Mouse (Mus musculus) heart, postnatal 0 days (tissue): ENCODE data around the gene Rnf26. TPM values are rescaled to one million over a fixed set of nuclear protein-coding genes. Genes with fewer than 3 reads are reported as not detected.
A peak's percentile ranks its signal among the peaks of the same experiment; 100 is the strongest.

ENCODE experiments used
- ATAC-seq: fragments of 200-750 bp; cut with Nextera tagmentation; 2 replicates; pipeline ENCODE4 v1.8.0; 2017; ENCODE audit warnings: low read depth, moderate number of reproducible peaks, moderate library complexity; ENCODE audit not compliant: insufficient read depth
- DNase-seq: peaks from one replicate; pipeline ENCODE4 v3.0.0-alpha.2; 2016; ENCODE audit warnings: low spot score
- H3K27ac ChIP-seq: fragments of 300-500 bp; sonication (generic); 2 replicates; pipeline ENCODE4 v1.5.1; 2014; ENCODE audit warnings: low read depth, mild to moderate bottlenecking
- H3K27me3 ChIP-seq: fragments of 300-500 bp; sonication (generic); 2 replicates; pipeline ENCODE4 v1.6.1; 2014; ENCODE audit warnings: low read length, mixed read lengths; ENCODE audit not compliant: control insufficient read depth, insufficient read depth
- H3K36me3 ChIP-seq: fragments of 300-500 bp; sonication (generic); replicated peaks from 2 replicates; pipeline ENCODE4 v1.6.1; 2014; ENCODE audit warnings: low read length, mixed read lengths; ENCODE audit not compliant: control insufficient read depth, insufficient read depth
- H3K4me1 ChIP-seq: fragments of 300-500 bp; sonication (generic); 2 replicates; pipeline ENCODE4 v1.6.1; 2014; ENCODE audit warnings: antibody characterized with exemption; ENCODE audit not compliant: control insufficient read depth, insufficient read depth
- H3K4me2 ChIP-seq: fragments of 300-500 bp; sonication (generic); 2 replicates; pipeline ENCODE4 v1.6.1; 2014; ENCODE audit warnings: low read depth, mild to moderate bottlenecking, low read length, moderate library complexity
- H3K4me3 ChIP-seq: fragments of 300-500 bp; sonication (generic); 2 replicates; pipeline ENCODE4 v1.5.1; 2014; ENCODE audit warnings: low read depth, low read length
- H3K9ac ChIP-seq: fragments of 300-500 bp; sonication (generic); replicated peaks from 2 replicates; pipeline ENCODE4 v1.6.1; 2014; ENCODE audit warnings: low read depth, low read length, mixed read lengths
- H3K9me3 ChIP-seq: fragments of 300-500 bp; sonication (generic); replicated peaks from 2 replicates; pipeline ENCODE4 v1.6.1; 2016; ENCODE audit warnings: low read length; ENCODE audit not compliant: control insufficient read depth
- CTCF ChIP-seq: IDR thresholded peaks from 2 replicates; pipeline ENCODE4 v1.5.1; 2016; ENCODE audit warnings: antibody characterized with exemption, control low read depth, low read depth
- EP300 ChIP-seq: IDR thresholded peaks from 2 replicates; pipeline ENCODE4 v1.6.1; 2016; ENCODE audit warnings: antibody characterized with exemption, low read depth
- WGBS: fragments of 180-500 bp; shearing (Covaris S2); extraction: QIAGEN DNeasy Blood & Tissue Kit; methylation state at CpG from one replicate; pipeline ENCODE4 v1.1.7; 2014; 5-methylcytosine and 5-hydroxymethylcytosine counted together
- polyA plus RNA-seq: library from polyadenylated mRNA; unstranded; fragments of >200 nt; fragmentation: Nextera tagmentation; extraction: Ambion mirVana; gene quantifications from 2 replicates; pipeline ENCODE4 v1.2.1, GENCODE M21; 2015
- total RNA-seq: library from RNA; depleted of rRNA; stranded (reverse); fragments of >200 nt; gene quantifications from 2 replicates; pipeline ENCODE4 v1.2.3, GENCODE M21; 2014; ENCODE audit warnings: low replicate concordance

Gene Rnf26
- total and polyA plus RNA-seq, 2 experiments from 2014 or later, result 14.1 to 16.6 TPM

GRCm38 (mm10) chr9:44096536-44096935 lies 16.8 kb downstream of the Rnf26 start:
- Histone ChIP-seq H3K27me3 (no peaks in the 10 kb centered on the region), H3K9ac (no peak overlapping the region), H3K36me3 (peaks cover 40% of the 10 kb centered on the region), H3K27ac (peak overlapping the region; percentile 93), H3K4me2 (no peak overlapping the region), H3K4me1 (peaks cover 6% of the 10 kb centered on the region; the same call in 1 of the 2 replicates), H3K4me3 (no peak overlapping the region), H3K9me3 (no peaks in the 10 kb centered on the region)
- DNase-seq (peak; percentile 84), ATAC-seq (peak; percentile 78)
- TF ChIP-seq EP300 (no peak), CTCF (no peak; the same call in 1 of the 2 replicates)
- WGBS, result 21% methylated on average over 9 of the region's 9 CpGs

- ATAC-seq (no peak), DNase-seq (no peak)
- peaks cover 47% of the 10 kb centered on the region for H3K36me3 ChIP-seq
- WGBS, result 84% methylated on average over 9 of the region's 9 CpGs
- peaks cover 6% of the 10 kb centered on the region; the same call in 1 of the 2 replicates for H3K4me1 ChIP-seq
- peak overlapping the region; percentile 93 for H3K27ac ChIP-seq
- no peaks in the 10 kb centered on the region for H3K9me3 ChIP-seq
- TF ChIP-seq CTCF (no peak), EP300 (no peak)
- H3K4me2 ChIP-seq, result no peak overlapping the region
- no peak overlapping the region for H3K9ac ChIP-seq
- H3K27me3 ChIP-seq, result no peaks in the 10 kb centered on the region
- H3K4me3 ChIP-seq, result no peak overlapping the region
Observed at GRCm38 (mm10) chr9:44095781-44096180, 17.5 kb downstream of the Rnf26 start.

- peaks cover 57% of the 10 kb centered on the region for H3K36me3 ChIP-seq
- no peak overlapping the region for H3K9ac ChIP-seq
- WGBS, result 78% methylated on average over 3 of the region's 3 CpGs
- DNase-seq (no peak), ATAC-seq (no peak)
- TF ChIP-seq EP300 (no peak), CTCF (no peak)
- H3K27me3 ChIP-seq, result no peaks in the 10 kb centered on the region
- no peak overlapping the region for H3K4me2 ChIP-seq
- H3K4me3 ChIP-seq, result no peak overlapping the region
- no peak overlapping the region for H3K27ac ChIP-seq
- H3K9me3 ChIP-seq, result no peaks in the 10 kb centered on the region
- H3K4me1 ChIP-seq, result peaks cover 11% of the 10 kb centered on the region; the same call in 1 of the 2 replicates
Observed at GRCm38 (mm10) chr9:44094737-44095136, 18.6 kb downstream of the Rnf26 start.

GRCm38 (mm10) chr9:44093612-44094503 lies 19.5 kb downstream of the Rnf26 start:
- H3K9ac ChIP-seq, result no peak overlapping the region
- DNase-seq, result peak; percentile 66
- ATAC-seq, result peak; percentile 71
- H3K9me3 ChIP-seq, result no peaks in the 10 kb centered on the region
- H3K4me2 ChIP-seq, result no peak overlapping the region
- WGBS, result 36% methylated on average over 24 of the region's 24 CpGs
- no peak overlapping the region for H3K4me3 ChIP-seq
- peaks cover 20% of the 10 kb centered on the region for H3K4me1 ChIP-seq
- H3K27me3 ChIP-seq, result no peaks in the 10 kb centered on the region
- H3K27ac ChIP-seq, result peak overlapping the region; percentile 57; the same call in 1 of the 2 replicates
- TF ChIP-seq EP300, result no peak
- TF ChIP-seq CTCF, result peak; percentile 80
- H3K36me3 ChIP-seq, result peaks cover 60% of the 10 kb centered on the region

- Histone ChIP-seq H3K9me3 (no peaks in the 10 kb centered on the region), H3K4me1 (peaks cover 28% of the 10 kb centered on the region), H3K27me3 (no peaks in the 10 kb centered on the region), H3K4me2 (peak overlapping the region; percentile 95), H3K36me3 (peaks cover 44% of the 10 kb centered on the region), H3K4me3 (no peak overlapping the region), H3K9ac (0 out of 2 replicates have a peak overlapping the region, but pooled peaks have one; percentile 12), H3K27ac (peak overlapping the region; percentile 97)
- TF ChIP-seq CTCF, result no peak
- no peak for ATAC-seq
- no peak for DNase-seq
- whole genome bisulfite sequencing, result 19% methylated on average over 12 of the region's 12 CpGs
Observed at GRCm38 (mm10) chr9:44088877-44089608, 24.3 kb downstream of the Rnf26 start.
